Mouse (Mus musculus): ENCODE results near the gene Gm853. TPM values are rescaled to one million over a fixed set of nuclear protein-coding genes. Genes with fewer than 3 reads are reported as not detected.

The Gm853 gene
- total RNA-seq, 1 experiment from 2014 or later: not detected

DNA sequence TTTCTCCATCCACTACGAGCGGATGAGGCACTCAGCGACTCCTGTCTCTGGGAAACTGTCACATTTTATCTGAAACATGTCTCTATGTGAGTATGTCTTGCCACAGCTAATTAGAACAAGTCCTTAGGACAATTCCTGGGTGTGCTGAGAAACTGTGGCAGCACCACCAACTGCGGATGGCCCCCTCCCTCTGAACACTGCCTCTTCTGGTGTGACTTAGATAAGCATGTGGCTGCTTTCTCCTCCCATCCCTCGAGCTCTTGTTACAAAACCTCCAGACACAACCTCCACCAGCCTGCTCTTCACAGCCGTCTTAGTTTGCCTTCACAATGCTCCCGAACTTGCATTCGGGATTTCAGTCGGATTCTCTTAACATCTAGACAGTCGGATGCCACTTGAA lies 8.3 kb downstream of the Gm853 start:
- no peak for DNase-seq

DNA sequence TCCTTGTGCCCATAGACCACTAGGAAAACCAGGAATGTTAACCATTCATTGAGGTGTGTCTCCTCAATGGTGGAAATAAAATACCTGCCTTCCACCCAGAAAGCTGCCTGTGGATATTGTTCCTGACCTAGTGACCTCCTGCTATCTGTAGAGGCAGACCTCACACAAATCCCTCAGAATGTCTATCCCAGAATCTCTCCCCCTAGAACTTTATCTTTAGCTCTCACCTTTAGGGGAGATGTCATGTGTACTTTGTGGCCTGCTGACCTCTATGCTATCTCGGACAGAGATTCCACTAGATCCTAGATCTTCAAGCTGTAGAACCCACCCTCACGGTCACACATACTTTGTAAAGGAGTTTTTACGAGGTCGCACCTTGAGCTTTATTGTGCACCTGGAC lies 9.0 kb downstream of the Gm853 start:
- DNase-seq: no peak

DNA sequence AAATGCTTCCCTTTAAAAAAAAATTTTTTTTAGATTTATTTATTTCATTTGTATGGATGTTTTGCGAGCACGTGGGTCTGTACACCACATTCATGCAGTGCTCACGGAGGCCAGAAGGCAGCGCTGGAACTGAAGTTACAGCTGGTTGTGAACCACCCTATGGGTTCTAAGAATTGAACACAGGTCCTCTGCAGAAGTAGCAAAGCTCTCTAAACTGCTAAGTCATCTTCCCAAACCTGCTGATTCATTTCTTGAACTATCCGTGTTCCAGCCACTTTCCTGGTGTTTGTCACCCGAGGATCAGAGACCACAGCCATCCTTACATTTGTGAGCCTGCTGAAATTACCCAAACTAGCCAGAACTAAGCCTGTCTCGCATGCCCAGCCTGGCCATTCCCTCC lies 9.8 kb downstream of the Gm853 start:
- no peak for DNase-seq

DNA sequence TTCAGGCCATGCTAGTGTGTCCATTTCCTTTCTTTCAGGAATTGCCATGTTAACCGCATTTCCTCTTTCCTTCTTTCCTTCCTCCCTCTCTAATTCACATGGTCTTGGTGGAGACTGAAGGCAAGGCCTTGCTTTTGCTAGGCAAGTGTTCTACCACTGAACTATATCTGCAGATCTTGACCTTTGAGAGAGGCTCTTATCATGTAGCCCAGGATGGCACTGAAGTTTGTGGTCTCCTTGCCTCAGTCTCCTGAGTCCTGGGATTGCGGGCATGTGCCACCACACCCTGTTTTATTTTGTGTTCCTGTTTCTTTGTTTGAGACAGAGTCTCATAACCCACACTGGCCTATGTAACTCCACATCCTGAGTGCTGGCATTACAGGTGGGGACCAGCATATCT lies 10.3 kb downstream of the Gm853 start:
- DNase-seq: no peak

- DNase-seq: peak; percentile 95
Observed at GRCm38 (mm10) chr4:130198694-130199670, 23.2 kb downstream of the Gm853 start.

- DNase-seq: no peak
Observed at GRCm38 (mm10) chr4:130196542-130196941, 25.7 kb downstream of the Gm853 start.

- DNase-seq: no peak
Observed at GRCm38 (mm10) chr4:130195924-130196323, 26.3 kb downstream of the Gm853 start.

GRCm38 (mm10) chr4:130192266-130192665 lies 29.9 kb downstream of the Gm853 start:
- DNase-seq: peak; percentile 47

- no peak for DNase-seq
Observed at GRCm38 (mm10) chr4:130189606-130190005, 32.6 kb downstream of the Gm853 start.

DNA sequence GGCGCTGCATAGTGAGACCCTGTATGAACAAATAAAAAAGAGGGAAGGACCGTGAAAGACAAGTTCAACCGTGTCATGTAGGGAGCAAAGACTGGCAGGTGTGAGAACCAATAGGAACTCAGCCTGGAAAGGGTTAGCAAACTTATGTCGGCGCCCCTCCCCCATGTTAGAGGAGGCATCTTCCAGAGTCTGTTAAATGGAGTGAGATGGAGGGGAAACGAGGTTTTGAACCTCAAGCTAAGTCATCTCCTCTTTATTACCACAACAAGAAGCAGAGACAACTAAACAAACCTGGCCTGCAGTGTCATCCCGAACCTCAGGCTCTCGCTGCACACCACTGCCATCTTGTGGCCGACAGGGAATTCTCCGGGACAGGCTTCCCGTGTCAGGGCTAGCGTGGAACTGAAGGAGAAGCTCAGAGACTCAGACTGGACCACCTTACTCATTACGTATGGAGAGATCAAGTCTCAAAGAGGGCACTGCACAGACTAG lies 33.3 kb downstream of the Gm853 start:
- DNase-seq: peak; percentile 94

- DNase-seq: no peak
Observed at GRCm38 (mm10) chr4:130186891-130187290, 35.3 kb downstream of the Gm853 start.

- no peak for DNase-seq
Observed at GRCm38 (mm10) chr4:130186450-130186849, 35.8 kb downstream of the Gm853 start.

- DNase-seq: no peak
Observed at GRCm38 (mm10) chr4:130183879-130184278, 38.3 kb downstream of the Gm853 start.

GRCm38 (mm10) chr4:130183023-130183422 lies 39.2 kb downstream of the Gm853 start:
- DNase-seq: no peak

GRCm38 (mm10) chr4:130181886-130182285 lies 40.3 kb downstream of the Gm853 start:
- peak; percentile 60 for DNase-seq

GRCm38 (mm10) chr4:130180909-130181602 lies 41.1 kb downstream of the Gm853 start:
- DNase-seq: peak; percentile 45

DNA sequence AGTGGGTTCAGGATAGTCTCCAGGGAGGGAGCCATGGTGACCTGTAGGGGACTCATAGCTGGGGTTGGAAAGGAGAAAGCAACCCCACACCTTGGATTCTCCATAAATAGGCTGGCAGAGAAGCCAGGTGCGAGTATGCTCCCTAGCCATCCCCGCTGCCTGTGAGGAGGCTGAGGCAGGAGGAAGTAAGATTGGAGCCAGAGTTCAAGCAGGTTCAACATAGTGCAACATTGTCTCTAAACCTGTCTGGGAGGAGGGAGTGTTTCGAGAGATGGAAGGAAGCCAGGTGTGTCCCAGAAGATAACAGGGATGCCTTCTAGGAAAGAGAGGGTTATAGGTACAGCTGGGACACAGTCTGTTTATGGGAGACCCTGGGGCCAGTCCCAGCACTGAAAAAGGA lies 42.3 kb downstream of the Gm853 start:
- DNase-seq: no peak

DNA sequence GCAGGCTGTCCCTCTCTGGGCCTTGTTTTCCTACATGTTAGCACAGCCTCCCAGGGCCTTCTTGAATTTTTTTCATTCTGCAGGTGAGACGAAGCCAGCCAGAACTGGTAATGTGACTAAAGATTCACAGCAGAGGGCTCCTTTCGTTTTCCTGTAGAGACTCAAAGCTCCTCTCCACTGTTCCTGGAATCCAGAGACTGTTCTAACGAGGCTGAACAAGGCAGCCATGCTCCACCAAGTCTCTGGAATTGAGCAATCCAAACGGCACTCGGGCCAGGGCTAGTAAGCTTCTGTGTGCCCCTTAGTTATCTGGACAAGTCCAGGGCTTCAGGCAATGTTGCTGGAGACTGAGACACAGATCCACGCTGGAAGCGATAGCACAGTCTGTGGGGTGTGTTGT lies 44.7 kb downstream of the Gm853 start:
- DNase-seq: no peak

DNA sequence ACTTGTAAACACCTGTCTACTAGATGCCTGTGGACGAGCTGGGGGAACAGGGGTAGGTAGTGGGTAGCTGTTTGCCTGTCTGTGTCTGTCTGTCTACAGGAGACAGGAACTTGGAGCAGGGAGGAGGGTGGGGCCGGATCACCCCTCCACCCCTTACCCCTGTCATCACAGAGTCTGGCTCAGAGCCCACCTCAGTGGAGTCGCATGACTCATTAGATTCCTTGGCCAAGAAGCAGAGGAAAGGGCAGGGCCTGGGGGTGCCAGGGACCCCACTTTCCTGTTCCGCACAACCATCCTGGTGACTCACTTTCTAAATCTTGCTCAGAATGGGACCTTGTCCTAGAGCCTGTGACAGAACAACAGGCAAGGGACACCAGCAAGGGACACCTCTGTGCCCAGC lies 45.1 kb downstream of the Gm853 start:
- DNase-seq: peak; percentile 83

DNA sequence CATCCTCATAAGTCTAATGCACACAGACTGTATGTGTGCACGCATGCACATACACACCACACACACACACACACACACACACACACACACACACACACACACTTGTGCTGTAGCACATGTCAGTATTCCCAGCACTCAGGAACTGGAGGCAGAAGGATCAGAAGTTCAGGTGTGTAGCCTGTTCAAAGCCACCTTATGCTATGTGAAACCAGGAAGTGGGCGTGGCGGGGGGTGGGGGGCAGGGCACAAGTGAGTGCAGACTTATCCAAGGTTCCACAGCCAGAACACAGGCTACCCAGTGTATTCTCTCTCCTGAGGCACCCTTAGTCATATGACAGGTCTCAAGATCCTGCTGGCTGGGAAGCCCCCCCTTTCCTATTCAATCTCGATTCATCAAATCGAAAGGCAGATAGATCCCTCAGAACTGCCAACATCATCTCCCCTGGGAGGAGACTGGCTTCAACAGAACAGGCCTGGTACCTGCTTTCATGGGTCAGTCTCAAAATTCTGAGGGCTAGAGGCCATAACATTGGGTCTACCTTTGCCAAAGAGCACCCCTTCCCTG lies 46.0 kb downstream of the Gm853 start:
- DNase-seq: no peak

DNA sequence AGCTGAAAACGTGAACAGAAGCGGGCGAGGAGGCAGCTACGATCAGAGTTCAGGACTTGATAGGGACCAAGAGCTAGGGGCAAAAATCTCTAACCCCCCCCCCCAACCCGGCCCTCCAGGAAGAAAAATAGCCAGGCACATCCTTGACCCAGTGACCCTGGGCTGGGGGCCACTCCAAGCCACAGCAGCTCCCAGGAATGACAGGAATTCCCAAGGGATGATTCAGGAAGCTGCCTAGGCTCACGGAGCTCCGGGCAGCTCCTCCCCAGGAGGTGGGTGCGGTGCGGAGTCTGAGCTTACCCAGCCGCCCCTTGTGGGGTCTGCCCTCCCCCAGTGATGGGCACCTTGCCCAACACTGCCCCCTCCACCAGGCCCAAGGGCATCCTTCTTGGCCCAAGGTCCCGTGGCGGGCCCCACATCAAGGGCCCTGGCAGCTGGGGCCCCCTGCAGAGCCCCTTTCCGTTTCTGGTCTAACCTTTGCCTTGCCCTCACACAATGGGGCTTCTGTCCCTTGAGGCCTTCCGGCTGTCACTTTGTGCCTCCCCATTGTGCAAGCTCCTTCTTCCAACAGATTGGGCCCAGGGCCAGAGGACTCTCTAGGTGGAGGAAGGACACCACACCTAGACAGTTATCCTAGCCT lies 47.0 kb downstream of the Gm853 start, which contains the start of gene Tinagl1:
Gene Tinagl1, minus strand, starts transcription at position 51 of the 640 bp plus-strand sequence.
- peak; percentile 72 for DNase-seq

- DNase-seq: peak; percentile 87
Observed at GRCm38 (mm10) chr4:130174335-130175031, 47.7 kb downstream of the Gm853 start.

Measured in adrenal gland, postnatal 14 days (tissue).